Mouse (Mus musculus) midbrain, embryonic 10.5 days (tissue): Measurements from ENCODE around the gene Npepps. TPM values are rescaled to one million over a fixed set of nuclear protein-coding genes. Genes with fewer than 3 reads are reported as not detected.
"Not testable (repeated sequence)": the region's sequence is repeated elsewhere in the genome, so short reads cannot be mapped to it uniquely, and the experiment has no call there.

Experiments used
- DNase-seq: peaks from one replicate; pipeline ENCODE4 v3.0.0-alpha.2; 2017; ENCODE audit warnings: low spot score
- H3K27ac ChIP-seq: fragments of 300-500 bp; sonication (generic); replicated peaks from 2 replicates; pipeline ENCODE4 v1.5.1; 2016; ENCODE audit warnings: mild to moderate bottlenecking
- H3K27me3 ChIP-seq: fragments of 300-500 bp; sonication (generic); 2 replicates; pipeline ENCODE4 v1.6.1; 2016; ENCODE audit warnings: low read depth, mild to moderate bottlenecking; ENCODE audit not compliant: poor library complexity, severe bottlenecking
- H3K36me3 ChIP-seq: fragments of 300-500 bp; sonication (generic); 2 replicates; pipeline ENCODE4 v1.6.1; 2016; ENCODE audit warnings: mild to moderate bottlenecking, moderate library complexity
- H3K4me1 ChIP-seq: fragments of 300-500 bp; sonication (generic); 2 replicates; pipeline ENCODE4 v1.6.1; 2016
- H3K4me3 ChIP-seq: fragments of 300-500 bp; sonication (generic); 2 replicates; pipeline ENCODE4 v1.5.1; 2016; ENCODE audit warnings: mild to moderate bottlenecking, moderate library complexity
- H3K9me3 ChIP-seq: fragments of 300-500 bp; sonication (generic); replicated peaks from 2 replicates; pipeline ENCODE4 v1.6.1; 2016; ENCODE audit warnings: mild to moderate bottlenecking
- WGBS: fragments of 180-500 bp; shearing (Covaris S2); methylation state at CpG from one replicate; pipeline ENCODE4 v1.1.7; 2016; 5-methylcytosine and 5-hydroxymethylcytosine counted together
- polyA plus RNA-seq: library from polyadenylated mRNA; unstranded; fragments of >200 nt; fragmentation: Nextera tagmentation; extraction: Ambion mirVana; gene quantifications from 2 replicates; pipeline ENCODE4 v1.2.1, GENCODE M21; 2016

The Npepps gene
- 108 and 114 TPM in 2 replicates for polyA plus RNA-seq

DNA sequence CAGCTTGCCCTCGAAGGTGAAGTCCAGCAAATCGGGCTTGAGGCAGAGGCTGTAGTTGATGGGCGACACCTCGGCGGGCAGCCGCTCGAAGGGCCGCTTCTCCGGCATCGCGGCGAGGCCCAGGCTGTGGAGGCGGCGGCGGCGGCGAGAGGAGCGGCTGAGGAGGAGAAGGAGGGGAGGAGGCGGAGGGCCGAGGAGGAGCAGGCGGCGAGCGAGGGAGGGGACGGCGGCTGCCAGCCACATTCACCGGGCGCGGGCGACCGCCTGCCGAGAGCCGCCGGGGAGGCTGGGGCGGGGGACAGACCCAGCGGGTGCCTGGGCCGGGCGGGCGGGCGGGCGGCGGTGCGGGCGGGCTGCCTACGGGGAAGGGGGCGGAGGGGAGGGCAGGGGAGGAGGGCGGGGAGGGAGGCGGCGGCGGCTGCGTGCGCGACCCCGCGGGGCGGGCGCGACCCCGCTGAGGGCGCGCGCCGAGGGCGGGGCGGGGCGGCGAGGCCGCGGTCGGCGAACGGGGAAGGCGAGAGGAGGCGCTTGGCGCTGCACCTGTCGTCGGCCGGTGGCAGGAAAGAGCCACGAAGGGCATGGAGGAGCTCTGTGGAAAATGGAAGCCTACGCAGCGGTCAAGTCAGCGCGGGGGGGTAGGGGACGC is at the start of gene Npepps:
Gene Npepps, minus strand, starts transcription at position 423 of the 646 bp plus-strand sequence.
- H3K27me3 ChIP-seq = peaks cover 4% of the 10 kb centered on the region; the same call in 1 of the 2 replicates
- peak within 1 kb of the TSS; percentile 99 for H3K27ac ChIP-seq
- H3K4me1 ChIP-seq = peaks cover 24% of the 10 kb centered on the region
- 1% methylated on average over 67 of the region's 83 CpGs for WGBS
- DNase-seq = peak; percentile 85
- H3K9me3 ChIP-seq = no peaks in the 10 kb centered on the region
- H3K4me3 ChIP-seq = peak within 1 kb of the TSS; percentile 98
- H3K36me3 ChIP-seq = peaks cover 8% of the 10 kb centered on the region; the same call in 1 of the 2 replicates

- WGBS = 36% methylated on average over 9 of the region's 9 CpGs
- Histone ChIP-seq H3K36me3 (peaks cover 82% of the 10 kb centered on the region), H3K4me3 (no peak overlapping the region), H3K27me3 (no peaks in the 10 kb centered on the region), H3K27ac (no peak overlapping the region), H3K9me3 (no peaks in the 10 kb centered on the region), H3K4me1 (peaks cover 8% of the 10 kb centered on the region; the same call in 1 of the 2 replicates)
- peak; percentile 71 for DNase-seq
Observed at GRCm38 (mm10) chr11:97328148-97328547, 47.7 kb upstream of the Npepps start.

DNA sequence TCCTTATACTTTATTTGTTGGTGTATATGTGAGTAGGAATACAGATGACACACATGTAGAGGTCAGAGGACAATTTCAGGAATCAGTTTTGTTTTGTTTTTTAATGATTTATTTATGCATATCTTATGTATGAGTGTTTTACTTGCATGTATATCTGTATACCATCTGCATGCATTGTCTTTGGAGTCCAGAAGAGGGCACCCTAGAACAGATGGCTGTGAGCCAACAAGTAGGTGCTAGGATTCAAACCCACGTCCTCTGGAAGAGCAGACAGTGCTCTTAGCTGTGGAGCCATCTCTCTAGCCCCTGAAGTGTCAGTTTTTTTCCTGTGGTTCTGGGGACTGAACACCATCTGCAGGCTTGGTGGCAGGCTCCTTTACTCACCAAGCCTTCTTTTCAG is 44.8 kb upstream of the Npepps start:
- no peaks in the 10 kb centered on the region for H3K9me3 ChIP-seq
- 84% methylated on average over 1 of the region's 1 CpGs for WGBS
- no peak for DNase-seq
- no peaks in the 10 kb centered on the region for H3K27me3 ChIP-seq
- H3K27ac ChIP-seq = no peak overlapping the region
- peaks cover 95% of the 10 kb centered on the region for H3K36me3 ChIP-seq
- no peaks in the 10 kb centered on the region for H3K4me1 ChIP-seq
- no peak overlapping the region for H3K4me3 ChIP-seq

GRCm38 (mm10) chr11:97321894-97322600 is 41.6 kb upstream of the Npepps start:
- WGBS = 87% methylated on average over 8 of the region's 8 CpGs
- H3K4me3 ChIP-seq, H3K27ac ChIP-seq, DNase-seq, H3K27me3 ChIP-seq, H3K9me3 ChIP-seq, H3K4me1 ChIP-seq: not testable (repeated sequence)
- peaks cover 90% of the 10 kb centered on the region for H3K36me3 ChIP-seq

DNA sequence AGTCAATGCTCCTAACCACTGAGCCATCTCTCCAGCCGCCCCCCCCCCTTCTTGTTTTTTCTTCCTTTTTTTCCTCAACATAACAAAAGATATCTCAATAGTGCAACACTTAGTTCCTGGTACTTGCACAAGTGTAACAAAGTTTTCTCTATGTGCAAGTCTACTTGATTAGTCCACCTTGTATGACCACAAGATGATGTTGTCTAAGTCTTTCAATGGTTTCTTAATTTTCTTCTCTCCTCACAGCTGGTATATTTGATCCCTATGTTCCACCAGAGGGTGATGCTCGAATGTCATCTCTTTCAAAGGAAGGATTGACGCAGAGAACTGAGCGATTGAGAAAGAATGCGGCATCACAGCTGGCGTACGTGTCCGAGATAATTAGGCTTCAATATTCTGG is 40.8 kb upstream of the Npepps start:
- WGBS = 96% methylated on average over 8 of the region's 8 CpGs
- H3K36me3 ChIP-seq = peaks cover 81% of the 10 kb centered on the region
- DNase-seq = no peak
- no peak overlapping the region for H3K4me3 ChIP-seq
- H3K27me3 ChIP-seq = no peaks in the 10 kb centered on the region
- peaks cover 8% of the 10 kb centered on the region for H3K4me1 ChIP-seq
- no peaks in the 10 kb centered on the region for H3K9me3 ChIP-seq
- no peak overlapping the region for H3K27ac ChIP-seq

DNA sequence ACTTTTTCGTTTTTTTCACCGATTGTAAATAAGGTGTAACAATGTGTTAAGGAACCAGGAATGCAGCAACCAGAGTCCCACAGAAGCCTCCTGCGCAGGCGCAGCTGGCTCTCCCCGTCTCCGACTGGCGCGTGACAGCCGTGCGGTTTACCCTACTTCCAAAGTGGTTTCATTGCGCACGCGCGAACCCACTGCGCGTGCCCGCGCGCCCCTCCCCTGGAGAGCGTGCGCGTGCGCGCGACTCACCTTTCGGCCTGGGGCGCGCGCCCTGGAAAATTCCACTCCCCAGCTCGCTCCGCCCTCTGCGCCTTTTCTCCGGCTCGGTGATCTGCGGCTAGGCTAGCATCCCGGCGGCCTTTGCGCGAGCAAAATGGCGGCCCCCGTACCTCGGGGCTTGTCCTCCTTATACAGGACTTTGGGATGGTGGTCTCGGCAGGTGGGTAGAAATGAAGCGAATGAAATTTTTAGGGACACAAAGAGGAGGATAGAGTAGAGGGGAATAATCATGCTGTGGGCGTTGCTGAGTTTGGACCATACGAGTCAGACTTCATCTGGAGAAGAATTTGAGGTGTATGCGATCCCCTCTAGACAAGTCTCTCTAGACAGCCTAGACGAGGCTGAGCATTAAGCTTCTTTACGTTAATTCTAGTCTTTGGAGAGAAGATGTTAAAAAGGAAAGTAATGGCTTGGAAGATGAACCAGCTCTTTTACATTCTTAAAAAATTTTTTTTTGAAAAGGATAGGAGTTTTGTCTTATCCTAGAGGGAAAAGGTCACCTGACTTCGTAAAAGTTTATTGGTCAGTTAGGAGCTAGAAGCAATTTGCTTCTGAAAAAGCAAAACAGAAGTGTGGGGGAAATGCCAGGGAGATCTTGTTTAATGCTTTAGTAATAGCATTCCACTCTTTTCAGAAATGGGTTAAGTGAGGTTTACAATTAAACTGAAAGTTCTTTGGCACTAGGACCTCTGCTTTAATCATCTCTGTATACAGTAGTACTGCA is 35.4 kb upstream of the Npepps start, which contains the start of gene Mrpl45:
Gene Mrpl45, plus strand, starts transcription at position 213 of the 1,000 bp plus-strand sequence.
- Histone ChIP-seq H3K4me1 (peaks cover 18% of the 10 kb centered on the region), H3K36me3 (peaks cover 32% of the 10 kb centered on the region), H3K27ac (peak within 1 kb of the TSS; percentile 89), H3K27me3 (peaks cover 8% of the 10 kb centered on the region; the same call in 1 of the 2 replicates), H3K9me3 (no peaks in the 10 kb centered on the region), H3K4me3 (peak within 1 kb of the TSS; percentile 66)
- DNase-seq = peak; percentile 97
- under 1% methylated on average over 50 of the region's 50 CpGs for WGBS

GRCm38 (mm10) chr11:97314751-97315503 is 34.5 kb upstream of the Npepps start:
- peak overlapping the region; percentile 66 for H3K4me3 ChIP-seq
- no peaks in the 10 kb centered on the region for H3K9me3 ChIP-seq
- 50% methylated on average over 8 of the region's 8 CpGs for WGBS
- peaks cover 14% of the 10 kb centered on the region; the same call in 1 of the 2 replicates for H3K27me3 ChIP-seq
- DNase-seq = no peak
- H3K4me1 ChIP-seq = peaks cover 27% of the 10 kb centered on the region
- H3K36me3 ChIP-seq = peaks cover 24% of the 10 kb centered on the region
- peak overlapping the region; percentile 74 for H3K27ac ChIP-seq

DNA sequence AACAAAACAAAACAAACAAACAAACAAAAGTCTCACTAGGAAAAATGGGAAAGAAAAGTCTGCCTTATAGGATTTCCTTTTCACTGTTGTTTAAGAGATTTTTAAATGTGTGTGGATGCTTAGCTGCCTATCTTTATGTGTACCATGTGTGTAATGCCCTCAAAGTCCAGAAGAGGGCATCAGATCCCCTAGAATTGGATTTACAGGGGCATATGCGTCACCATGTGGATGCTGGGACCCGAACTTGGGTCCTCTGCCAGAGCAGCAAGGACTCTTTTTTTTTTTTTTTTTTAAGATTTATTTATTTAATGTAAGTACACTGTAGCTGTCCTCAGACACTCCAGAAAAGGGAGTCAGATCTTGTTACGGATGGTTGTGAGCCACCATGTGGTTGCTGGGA is 33.7 kb upstream of the Npepps start:
- no peak overlapping the region for H3K27ac ChIP-seq
- WGBS = 91% methylated on average over 3 of the region's 3 CpGs
- H3K27me3 ChIP-seq = peaks cover 18% of the 10 kb centered on the region; the same call in 1 of the 2 replicates
- H3K36me3 ChIP-seq = peaks cover 16% of the 10 kb centered on the region
- H3K4me1 ChIP-seq = peaks cover 35% of the 10 kb centered on the region
- no peak overlapping the region for H3K4me3 ChIP-seq
- DNase-seq = no peak
- H3K9me3 ChIP-seq = no peaks in the 10 kb centered on the region

GRCm38 (mm10) chr11:97312871-97313270 is 32.4 kb upstream of the Npepps start:
- H3K36me3 ChIP-seq, H3K27ac ChIP-seq, H3K4me3 ChIP-seq, DNase-seq, H3K9me3 ChIP-seq: not testable (repeated sequence)
- WGBS = 91% methylated on average over 1 of the region's 1 CpGs
- Histone ChIP-seq H3K27me3 (peaks cover 18% of the 10 kb centered on the region; the same call in 1 of the 2 replicates), H3K4me1 (peaks cover 35% of the 10 kb centered on the region)

GRCm38 (mm10) chr11:97310895-97311631 is 30.6 kb upstream of the Npepps start:
- H3K36me3 ChIP-seq = no peaks in the 10 kb centered on the region
- H3K9me3 ChIP-seq = no peaks in the 10 kb centered on the region
- DNase-seq = peak; percentile 49
- H3K27me3 ChIP-seq = peaks cover 18% of the 10 kb centered on the region; the same call in 1 of the 2 replicates
- 4% methylated on average over 18 of the region's 18 CpGs for WGBS
- H3K4me3 ChIP-seq = peak overlapping the region; percentile 59
- H3K27ac ChIP-seq = peak overlapping the region; percentile 79
- peaks cover 26% of the 10 kb centered on the region for H3K4me1 ChIP-seq

- Histone ChIP-seq H3K27ac (peak overlapping the region; percentile 79), H3K4me3 (peak overlapping the region; percentile 59), H3K36me3 (no peaks in the 10 kb centered on the region), H3K4me1 (peaks cover 26% of the 10 kb centered on the region), H3K27me3 (peaks cover 18% of the 10 kb centered on the region; the same call in 1 of the 2 replicates), H3K9me3 (no peaks in the 10 kb centered on the region)
- WGBS = under 1% methylated on average over 25 of the region's 25 CpGs
- DNase-seq = peak; percentile 83
Observed at GRCm38 (mm10) chr11:97309911-97310571, 29.6 kb upstream of the Npepps start.
